Mouse (Mus musculus) gastrocnemius, adult 18-20 months (tissue): ENCODE measurements around the gene Irf3. TPM values are rescaled to one million over a fixed set of nuclear protein-coding genes. Genes with fewer than 3 reads are reported as not detected.
"Not testable (repeated sequence)": the region's sequence is repeated elsewhere in the genome, so short reads cannot be mapped to it uniquely, and the experiment has no call there.

Source experiments
- DNase-seq: peaks from one replicate; pipeline ENCODE4 v3.0.0; 2021; ENCODE audit warnings: low spot score
- total RNA-seq, 2 experiments: library from RNA; stranded (reverse); gene quantifications; 2 replicates each; pipeline ENCODE4 v1.2.3; 2021

Irf3 gene
- total RNA-seq, 2 experiments from 2014 or later: 15.0 to 19.1 TPM

DNA sequence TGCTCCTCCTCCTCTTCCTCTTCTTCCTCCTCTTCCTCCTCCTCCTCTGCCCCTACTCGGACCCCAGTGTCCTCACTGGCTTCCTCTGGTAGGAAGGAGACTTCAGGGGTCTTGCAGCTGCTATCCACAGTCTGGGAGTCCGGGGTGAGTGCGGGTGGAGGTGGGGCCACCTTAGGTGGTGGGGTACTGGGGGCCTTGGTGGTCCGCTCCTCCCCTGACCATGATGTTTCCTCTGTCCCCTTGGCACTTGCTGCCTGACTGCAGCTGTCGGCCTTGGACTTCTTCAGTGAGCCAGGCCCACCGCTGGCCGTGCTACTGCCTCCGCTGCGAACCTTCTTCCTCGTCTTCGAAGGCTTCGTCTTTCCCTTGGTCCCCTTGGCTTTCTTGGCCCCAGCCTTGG is 9.1 kb downstream of the Irf3 start:
- no peak for DNase-seq

DNA sequence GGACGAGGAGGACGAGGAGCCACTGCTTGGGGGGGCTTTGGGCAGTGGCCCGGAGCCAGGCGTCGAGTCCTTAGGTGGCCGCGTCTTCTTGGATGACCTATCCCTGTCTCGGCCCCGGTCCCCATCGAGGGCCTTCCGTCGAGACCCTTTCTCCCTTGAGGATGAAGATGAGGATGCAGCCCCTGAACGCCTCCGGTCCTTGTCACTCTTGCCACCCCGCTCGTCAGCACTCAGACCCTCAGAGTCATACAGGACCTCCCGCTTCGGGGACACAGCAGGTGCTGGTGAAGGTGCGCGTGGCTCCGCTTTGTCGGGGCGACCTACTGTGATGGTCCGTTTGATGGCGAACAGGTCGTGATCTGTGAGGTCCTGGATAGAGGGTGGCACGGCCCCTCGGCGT is 9.7 kb downstream of the Irf3 start:
- no peak for DNase-seq

DNA sequence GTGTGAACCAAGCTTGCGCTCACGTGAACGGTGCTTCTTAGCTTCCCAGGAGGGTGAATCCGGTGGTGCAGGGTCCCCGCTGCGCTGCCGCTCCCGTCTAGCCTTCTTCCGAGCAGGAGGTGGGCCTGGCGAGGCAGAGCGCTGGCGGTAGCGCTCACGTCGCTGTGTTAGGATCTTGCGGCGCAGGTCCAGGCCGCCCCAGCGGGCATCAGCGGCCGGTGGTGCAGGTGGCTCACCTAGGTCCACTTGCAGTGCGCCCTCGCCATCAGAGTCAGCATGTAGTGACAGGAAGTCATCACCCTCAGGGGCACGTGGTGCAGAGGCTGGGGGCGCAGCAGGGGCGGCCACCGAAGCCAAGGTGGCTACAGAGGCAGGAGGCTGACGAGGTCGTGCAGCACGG is 10.4 kb downstream of the Irf3 start:
- no peak for DNase-seq

GRCm38 (mm10) chr7:45008411-45008810 is 11.0 kb downstream of the Irf3 start:
- DNase-seq: no peak

GRCm38 (mm10) chr7:45012011-45012410 is 14.6 kb downstream of the Irf3 start:
- DNase-seq: no peak

DNA sequence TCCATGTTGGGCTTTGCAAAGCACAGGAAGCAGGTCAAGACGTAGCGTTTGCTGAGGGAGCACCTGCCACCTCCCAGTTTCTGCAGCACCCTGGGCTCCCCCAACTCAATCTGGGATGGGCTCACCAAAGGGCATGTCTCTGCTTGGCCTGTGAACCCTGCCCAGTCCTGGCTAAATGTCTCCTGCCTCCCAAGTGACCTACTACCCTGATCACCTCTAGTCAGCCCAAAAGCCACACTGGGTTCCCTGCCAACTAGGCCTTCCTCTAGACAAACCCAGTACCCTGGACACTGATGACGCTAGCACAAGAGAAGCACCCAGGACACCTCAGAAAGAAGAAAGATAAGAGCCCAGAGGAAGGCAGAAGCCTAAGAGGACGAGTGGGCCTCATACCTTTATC is 15.4 kb downstream of the Irf3 start:
- no peak for DNase-seq

- no peak for DNase-seq
Measured at GRCm38 (mm10) chr7:45013366-45014095, 16.1 kb downstream of the Irf3 start.

GRCm38 (mm10) chr7:45014096-45014451 is 16.6 kb downstream of the Irf3 start:
- DNase-seq: no peak

DNA sequence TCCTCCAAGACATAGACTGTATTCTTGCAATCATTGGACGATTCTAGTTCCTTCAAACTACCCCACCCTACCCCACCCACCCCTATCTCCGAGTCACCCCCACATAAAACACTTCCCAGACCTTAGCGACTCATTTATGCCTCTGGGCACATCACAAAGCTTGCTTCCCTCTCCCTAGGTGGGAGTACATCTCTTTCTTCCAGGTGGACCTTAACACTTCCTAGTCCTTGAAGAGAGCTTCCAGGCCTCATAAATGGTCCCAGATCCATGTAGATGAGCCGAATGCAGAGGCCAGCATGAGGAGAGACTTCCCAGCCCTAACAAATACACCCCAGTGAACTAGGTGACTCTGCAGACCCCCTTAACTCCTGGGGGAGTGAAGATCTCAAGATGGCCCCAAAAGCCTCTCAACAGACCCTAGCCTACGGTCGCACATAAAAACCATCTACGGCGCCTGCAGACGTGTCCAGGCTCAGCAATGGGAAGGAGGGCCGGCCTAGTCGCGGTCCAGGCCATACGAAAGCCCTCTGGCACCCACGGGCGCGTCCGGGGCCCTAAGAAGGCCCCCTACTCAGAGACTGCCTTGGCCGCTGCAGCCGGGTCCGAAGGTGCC is 18.0 kb downstream of the Irf3 start:
- DNase-seq: no peak

DNA sequence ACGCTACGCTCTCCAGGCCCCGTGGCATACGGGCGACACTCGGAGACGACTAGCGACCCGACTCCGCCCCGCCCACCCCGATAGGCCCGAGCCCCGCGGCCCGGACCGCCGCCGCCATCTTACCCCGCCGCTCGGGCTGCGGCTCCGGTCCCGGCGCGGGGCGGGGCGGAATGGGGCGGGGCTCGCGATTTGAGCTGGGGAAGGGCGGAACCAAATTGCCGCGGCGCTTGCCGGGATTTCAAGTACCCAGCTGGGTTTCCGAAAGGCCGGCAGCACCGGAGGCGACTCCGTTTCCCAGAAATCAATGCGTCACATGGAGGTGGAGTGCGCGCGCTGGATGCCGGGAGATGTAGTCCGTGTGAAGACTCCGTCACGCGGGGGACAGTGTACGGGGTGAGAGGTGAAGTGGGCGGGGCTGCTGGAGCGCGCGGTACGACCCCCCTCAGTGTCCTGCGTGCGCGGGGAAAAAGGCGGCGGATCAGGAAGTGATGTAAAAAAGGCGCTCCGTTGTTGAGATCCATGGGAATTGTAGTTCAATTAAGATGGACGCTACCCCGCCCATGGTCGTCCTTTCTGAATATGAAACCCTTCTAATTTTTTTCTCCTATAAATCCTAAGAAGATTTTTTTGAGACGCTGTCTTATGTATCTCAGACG is 18.6 kb downstream of the Irf3 start, which contains the start of gene Scaf1:
TSS of gene Scaf1 (minus strand) at position 407 of the 656 bp plus-strand sequence.
- DNase-seq: peak; percentile 100

DNA sequence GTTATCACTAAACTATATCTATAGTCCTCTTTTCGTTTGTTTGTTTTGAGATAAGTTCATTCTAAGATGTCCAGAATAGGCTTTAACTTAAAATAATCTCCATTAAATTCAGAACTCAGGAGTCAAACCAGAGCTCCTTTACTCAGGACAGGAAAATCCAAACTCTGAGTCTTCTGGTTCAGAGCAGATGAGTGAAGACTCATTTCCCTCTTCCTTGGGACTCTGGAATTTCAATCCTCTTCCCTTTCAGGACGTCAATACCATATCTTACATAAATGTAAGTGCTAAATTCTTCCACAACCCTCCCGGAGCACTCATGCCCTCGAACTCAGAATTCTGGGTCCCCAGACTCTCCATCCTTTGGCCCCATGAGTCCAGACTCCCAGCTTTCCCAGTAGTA is 19.3 kb downstream of the Irf3 start:
- no peak for DNase-seq

DNA sequence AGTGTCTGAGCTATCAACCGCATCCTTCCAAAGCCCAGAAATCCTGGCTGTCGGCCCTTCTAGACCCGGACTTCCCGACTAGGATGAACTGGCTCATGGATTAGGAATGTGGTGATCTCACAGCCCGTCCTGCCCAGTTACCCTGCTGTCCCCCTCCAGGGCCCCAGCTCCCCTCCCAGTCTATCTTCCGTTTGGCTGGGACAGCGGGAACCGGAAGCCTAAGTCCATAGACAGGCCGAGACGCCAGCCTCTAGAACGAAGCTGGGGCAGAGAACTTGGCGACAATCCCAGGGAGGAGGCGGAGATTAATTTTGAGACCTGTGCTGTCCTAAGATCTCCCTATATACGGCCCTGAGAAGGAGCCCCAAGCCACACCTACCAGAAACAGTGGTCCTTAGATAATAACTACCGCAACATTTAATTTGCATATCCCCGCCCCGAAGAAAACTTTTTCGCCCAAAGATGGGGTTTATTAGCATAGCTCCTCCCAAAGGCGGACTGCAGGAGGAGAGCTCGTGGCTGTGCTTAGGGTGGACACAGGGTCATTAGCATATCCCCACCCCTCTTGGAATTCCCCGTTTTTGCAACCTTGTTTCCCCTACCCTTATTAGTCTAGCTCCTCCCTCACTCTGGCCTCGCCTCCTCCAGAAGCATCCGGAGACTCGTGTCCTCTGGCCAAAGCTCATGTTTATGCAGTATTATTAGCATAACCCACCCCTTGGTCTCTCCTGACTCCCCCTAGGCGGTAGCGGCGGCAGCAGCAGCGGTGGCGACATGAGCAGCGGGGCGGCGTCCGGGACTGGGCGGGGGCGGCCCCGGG is 20.0 kb downstream of the Irf3 start, which contains the start of gene Rras:
TSS of gene Rras (plus strand) at position 720 of the 820 bp plus-strand sequence.
- peak; percentile 98 for DNase-seq

- peak; percentile 85 for DNase-seq
Measured at GRCm38 (mm10) chr7:45019031-45019571, 21.7 kb downstream of the Irf3 start.

- DNase-seq: no peak
Measured at GRCm38 (mm10) chr7:45020225-45020624, 22.8 kb downstream of the Irf3 start.

DNA sequence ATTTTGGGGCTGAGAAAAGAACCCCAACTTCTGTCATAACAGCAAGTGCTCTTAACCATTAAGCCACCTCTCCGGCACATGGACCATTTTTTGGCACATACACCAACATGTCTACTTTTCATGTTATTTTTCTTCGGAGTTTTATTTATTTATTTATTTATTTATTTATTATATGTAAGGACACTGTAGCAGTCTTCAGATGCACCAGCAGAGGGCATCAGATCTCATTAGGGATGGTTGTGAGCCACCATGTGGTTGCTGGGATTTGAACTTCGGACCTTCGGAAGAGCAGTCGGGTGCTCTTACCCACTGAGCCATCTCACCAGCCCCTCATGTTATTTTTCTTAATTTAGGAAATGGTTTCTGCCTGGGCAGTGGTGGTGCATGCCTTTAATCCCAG is 26.3 kb downstream of the Irf3 start:
- DNase-seq: not testable (repeated sequence)

GRCm38 (mm10) chr7:45024281-45025248 is 27.1 kb downstream of the Irf3 start:
- DNase-seq: no peak

- DNase-seq: peak; percentile 69
Measured at GRCm38 (mm10) chr7:45025601-45026220, 28.3 kb downstream of the Irf3 start.

- DNase-seq: no peak
Measured at GRCm38 (mm10) chr7:45026256-45026655, 28.8 kb downstream of the Irf3 start.

- DNase-seq: no peak
Measured at GRCm38 (mm10) chr7:45027761-45028160, 30.3 kb downstream of the Irf3 start.

- no peak for DNase-seq
Measured at GRCm38 (mm10) chr7:45028351-45028750, 30.9 kb downstream of the Irf3 start.
